Mouse (Mus musculus) thymus, adult 2 months (tissue): ENCODE measurements at regions not wholly inside any gene's neighbourhood (a gene's known extent, or its start where the extent isn't known, plus 50 kb on each side); places are given as distances from the start of the nearest gene placed in this dataset.

ENCODE experiments used
- DNase-seq: peaks from one replicate; pipeline ENCODE4 v3.0.0; 2021
- H3K27ac ChIP-seq: fragments of 200-500 bp; 2 replicates; pipeline ENCODE4 v1.5.1; 2012; ENCODE audit warnings: low read length, control low read depth; ENCODE audit not compliant: control insufficient read depth, insufficient read depth
- H3K27me3 ChIP-seq: fragments of 200-500 bp; 2 replicates; pipeline ENCODE4 v1.6.1; 2012; ENCODE audit warnings: mild to moderate bottlenecking, low read length, moderate library complexity, mixed read lengths; ENCODE audit not compliant: control insufficient read depth, insufficient read depth
- H3K36me3 ChIP-seq: fragments of 200-500 bp; 2 replicates; pipeline ENCODE4 v1.6.1; 2012; ENCODE audit warnings: mild to moderate bottlenecking, low read length, moderate library complexity; ENCODE audit not compliant: control insufficient read depth, insufficient read depth
- H3K4me1 ChIP-seq: fragments of 200-500 bp; replicated peaks from 2 replicates; pipeline ENCODE4 v1.6.1; 2012; ENCODE audit warnings: low read length; ENCODE audit not compliant: control insufficient read depth, insufficient read depth
- H3K4me3 ChIP-seq: fragments of 200-500 bp; 2 replicates; pipeline ENCODE4 v1.5.1; 2012; ENCODE audit warnings: mild to moderate bottlenecking, low read length, control low read depth, moderate library complexity; ENCODE audit not compliant: control insufficient read depth, insufficient read depth
- CTCF ChIP-seq: fragments of 200-500 bp; IDR thresholded peaks from 2 replicates; pipeline ENCODE4 v1.5.1; 2012; ENCODE audit warnings: mild to moderate bottlenecking, control low read depth, low read length, moderate library complexity, borderline replicate concordance; ENCODE audit not compliant: control insufficient read depth, poor library complexity, insufficient read depth; ENCODE audit errors: extremely low read depth
- POLR2A ChIP-seq: fragments of 200-500 bp; IDR thresholded peaks from 2 replicates; pipeline ENCODE4 v1.6.1; 2012; ENCODE audit warnings: mild to moderate bottlenecking, low read length, control low read depth, moderate library complexity; ENCODE audit not compliant: control insufficient read depth, poor library complexity, insufficient read depth; ENCODE audit errors: extremely low read depth
- WGBS: fragments of 180-500 bp; shearing (Covaris S2); methylation state at CpG from one replicate; pipeline ENCODE4 v1.1.7; 2018; 5-methylcytosine and 5-hydroxymethylcytosine counted together

- Histone ChIP-seq H3K36me3 (no peaks in the 10 kb centered on the region), H3K4me1 (no peaks in the 10 kb centered on the region), H3K27ac (no peak overlapping the region), H3K4me3 (no peak overlapping the region), H3K27me3 (no peaks in the 10 kb centered on the region)
- 96% methylated on average over 4 of the region's 4 CpGs for WGBS
- no peak for DNase-seq
- TF ChIP-seq CTCF: no peak
- no peak for TF ChIP-seq POLR2A
These were observed 405.6 kb upstream of the Kdm8 start for GRCm38 (mm10) chr7:125038840-125039239.

- TF ChIP-seq POLR2A: no peak
- no peak for TF ChIP-seq CTCF
- Histone ChIP-seq H3K4me3 (no peak overlapping the region), H3K27ac (no peak overlapping the region), H3K27me3 (no peaks in the 10 kb centered on the region), H3K4me1 (no peaks in the 10 kb centered on the region), H3K36me3 (no peaks in the 10 kb centered on the region)
- no peak for DNase-seq
These were observed 388.4 kb upstream of the Kdm8 start for GRCm38 (mm10) chr7:125055951-125056625.

DNA sequence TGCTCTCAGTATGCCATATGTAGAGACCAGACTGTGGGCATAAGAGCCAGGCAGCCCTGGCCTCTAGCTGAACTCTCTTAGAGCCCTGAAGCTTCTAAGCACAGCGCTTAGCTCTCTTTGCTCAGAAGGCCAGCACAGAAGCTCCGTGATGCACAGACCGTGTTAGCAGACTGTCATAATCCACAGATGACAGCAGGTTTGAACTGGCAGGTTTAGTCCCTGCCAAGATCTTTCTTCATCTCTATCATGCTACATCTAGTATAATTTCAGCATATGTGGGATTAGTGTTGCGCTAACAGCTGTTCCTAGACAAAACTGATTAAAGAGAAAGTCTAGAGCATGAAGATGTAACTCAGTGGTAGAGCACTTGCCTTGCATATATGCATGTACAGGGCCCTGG, 342.0 kb upstream of the Kdm8 start:
- Histone ChIP-seq H3K27me3 (no peaks in the 10 kb centered on the region), H3K36me3 (no peaks in the 10 kb centered on the region), H3K4me1 (no peaks in the 10 kb centered on the region), H3K27ac (no peak overlapping the region), H3K4me3 (no peak overlapping the region)
- no peak for DNase-seq
- WGBS: 94% methylated on average over 4 of the region's 4 CpGs
- TF ChIP-seq CTCF (no peak), POLR2A (no peak)

GRCm38 (mm10) chr7:125104011-125104410, 340.5 kb upstream of the Kdm8 start:
- DNase-seq: no peak
- Histone ChIP-seq H3K27me3 (no peaks in the 10 kb centered on the region), H3K27ac (no peak overlapping the region), H3K4me3 (no peak overlapping the region), H3K36me3 (no peaks in the 10 kb centered on the region), H3K4me1 (no peaks in the 10 kb centered on the region)
- 79% methylated on average over 4 of the region's 4 CpGs for WGBS
- TF ChIP-seq POLR2A (no peak), CTCF (no peak)

- Histone ChIP-seq H3K27me3 (no peaks in the 10 kb centered on the region), H3K36me3 (no peaks in the 10 kb centered on the region), H3K4me1 (no peaks in the 10 kb centered on the region), H3K27ac (no peak overlapping the region), H3K4me3 (no peak overlapping the region)
- TF ChIP-seq POLR2A: no peak
- TF ChIP-seq CTCF: no peak
- no peak for DNase-seq
- WGBS: 86% methylated on average over 9 of the region's 9 CpGs
These were observed 331.6 kb upstream of the Kdm8 start for GRCm38 (mm10) chr7:125112820-125113273.

- TF ChIP-seq POLR2A (no peak), CTCF (no peak)
- no peaks in the 10 kb centered on the region for H3K27me3 ChIP-seq
- no peaks in the 10 kb centered on the region for H3K36me3 ChIP-seq
- WGBS: 82% methylated on average over 8 of the region's 8 CpGs
- H3K4me3 ChIP-seq: no peak overlapping the region
- DNase-seq: no peak
- H3K27ac ChIP-seq: no peak overlapping the region
- H3K4me1 ChIP-seq: no peaks in the 10 kb centered on the region
These were observed 329.0 kb upstream of the Kdm8 start for GRCm38 (mm10) chr7:125115322-125115996.

- Histone ChIP-seq H3K27ac (no peak overlapping the region), H3K4me3 (no peak overlapping the region), H3K27me3 (no peaks in the 10 kb centered on the region), H3K36me3 (no peaks in the 10 kb centered on the region), H3K4me1 (no peaks in the 10 kb centered on the region)
- no peak for TF ChIP-seq CTCF
- no peak for TF ChIP-seq POLR2A
- WGBS: 87% methylated on average over 8 of the region's 8 CpGs
- DNase-seq: no peak
These were observed 327.3 kb upstream of the Kdm8 start for GRCm38 (mm10) chr7:125117173-125117572.
